Mouse (Mus musculus) spleen, postnatal 36 days (tissue): ENCODE data around the gene Elavl4.

Experiments used
- DNase-seq, 2 experiments: peaks; one replicate each; pipeline ENCODE4 v3.0.0; 2022; ENCODE audit warnings: low spot score in 2 of 2, mixed read lengths in 1 of 2

Elavl4 gene

DNA sequence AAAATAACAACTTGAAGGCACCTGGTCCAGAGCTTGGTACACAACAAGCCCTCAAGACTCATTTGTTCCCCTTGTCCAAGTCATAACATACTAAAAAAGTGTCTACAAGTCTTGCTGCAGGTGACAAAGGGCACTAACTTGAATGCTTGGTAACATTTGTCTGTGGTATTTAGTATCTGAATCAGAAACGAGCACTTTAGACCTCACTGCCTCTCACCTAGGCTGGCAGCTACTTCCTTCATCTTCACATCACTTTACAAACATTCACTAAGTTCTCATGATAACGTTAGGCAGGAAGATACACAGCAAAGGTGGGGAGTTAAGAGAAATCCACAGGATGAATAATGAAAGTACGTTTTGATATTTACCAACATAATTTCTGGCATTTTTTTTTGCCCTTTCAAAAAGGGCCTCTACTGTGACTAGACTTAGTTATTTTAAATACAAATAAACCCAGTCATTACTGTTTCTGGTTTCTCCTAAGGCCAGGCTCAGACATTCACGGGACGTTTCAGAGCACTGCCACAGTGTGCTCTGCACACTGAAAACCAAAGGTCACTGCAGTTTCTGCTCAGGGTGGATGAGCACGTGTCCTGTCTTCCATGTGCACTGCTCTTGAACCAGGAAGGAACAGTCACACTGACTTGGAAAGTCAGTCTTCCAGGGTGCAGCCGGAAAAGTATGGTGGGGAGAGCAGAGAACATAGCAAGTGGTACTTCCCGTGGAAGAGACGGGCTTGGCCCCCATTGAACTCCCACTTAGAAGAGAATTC is 84.7 kb downstream of the Elavl4 start:
- no peak for DNase-seq

DNA sequence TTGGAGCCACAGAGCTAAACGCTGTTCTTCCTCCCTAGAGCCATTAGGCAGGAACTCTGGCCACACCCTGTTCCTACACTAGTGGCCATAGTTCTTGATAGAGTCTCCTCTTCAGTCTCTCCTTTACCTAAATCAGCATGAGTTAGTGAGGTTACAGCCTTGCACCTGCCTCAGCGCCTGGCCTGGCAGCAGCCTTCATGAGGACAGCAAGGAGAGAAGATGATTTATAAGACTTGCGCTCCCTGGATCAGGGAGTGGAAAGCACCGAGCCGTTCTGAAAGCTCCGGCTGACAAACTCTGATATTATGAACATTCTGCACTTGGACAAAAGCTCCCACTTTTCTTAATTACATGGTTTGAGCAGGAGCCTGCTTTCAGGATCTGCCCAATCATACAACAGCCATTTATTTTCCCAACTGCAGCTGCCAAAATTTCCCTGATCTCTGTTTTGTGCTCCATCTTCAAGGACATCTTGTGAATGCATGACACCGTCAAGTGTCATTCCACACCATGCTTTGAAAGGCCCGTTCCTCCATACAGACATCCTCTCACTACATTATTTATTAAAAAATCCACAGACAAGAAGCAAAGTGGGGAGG is 87.3 kb downstream of the Elavl4 start:
- DNase-seq = no peak

DNA sequence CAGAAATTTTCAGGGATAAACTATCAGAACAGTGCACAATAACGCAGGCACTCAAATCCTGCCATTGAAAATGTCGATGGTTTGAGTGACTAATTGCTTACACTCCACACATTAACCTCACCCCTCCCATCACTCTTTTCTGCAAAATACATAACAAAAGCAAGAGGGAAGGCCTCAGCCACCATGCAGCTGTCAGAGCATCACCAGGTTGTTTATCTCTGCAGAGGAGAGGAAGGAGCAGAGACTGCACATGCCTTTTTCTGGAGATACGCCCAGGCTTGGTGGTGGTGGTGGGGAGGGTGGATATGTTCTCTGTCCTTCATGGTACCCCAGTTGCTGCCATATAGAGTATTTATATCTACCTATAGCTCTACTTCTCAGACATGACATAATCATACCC is 94.3 kb downstream of the Elavl4 start:
- no peak for DNase-seq

DNA sequence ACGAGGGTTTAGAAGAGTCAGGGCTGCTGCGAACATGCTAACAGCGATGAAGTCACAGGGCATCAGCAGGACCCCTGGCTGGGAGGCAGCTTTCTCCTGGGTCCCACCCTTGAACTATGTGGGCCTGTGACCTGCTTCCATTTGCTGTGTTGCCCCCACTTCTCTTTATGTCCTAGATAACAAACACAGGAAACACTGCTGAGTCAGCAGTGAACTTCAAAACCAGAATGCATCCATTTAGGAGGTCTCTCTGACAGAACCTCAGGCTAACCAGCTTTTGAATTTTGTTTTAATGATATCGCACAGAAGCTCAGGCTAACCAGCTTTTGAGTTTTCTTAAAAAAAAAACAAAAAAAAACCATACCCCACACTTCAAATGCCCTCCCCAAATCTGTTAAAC is 96.1 kb downstream of the Elavl4 start:
- no peak for DNase-seq

DNA sequence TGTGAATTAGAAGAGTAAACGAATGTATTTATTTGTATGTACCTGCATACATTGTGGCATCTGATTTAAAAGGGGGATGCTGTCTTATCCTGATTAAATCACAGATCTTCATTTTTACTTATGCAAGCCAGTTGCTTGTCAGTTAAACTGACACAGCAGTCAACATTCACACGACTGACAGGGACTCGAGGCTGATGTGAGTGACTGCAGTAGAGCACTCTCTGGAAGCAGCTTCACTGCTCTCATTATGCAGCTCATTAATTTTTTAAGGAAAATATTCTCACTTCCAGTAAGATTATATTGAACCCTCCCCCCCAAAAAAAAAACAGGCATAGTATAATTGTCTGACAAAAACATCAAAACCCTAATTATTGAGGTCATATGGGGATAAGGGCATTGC is 101.7 kb downstream of the Elavl4 start:
- DNase-seq = no peak

DNA sequence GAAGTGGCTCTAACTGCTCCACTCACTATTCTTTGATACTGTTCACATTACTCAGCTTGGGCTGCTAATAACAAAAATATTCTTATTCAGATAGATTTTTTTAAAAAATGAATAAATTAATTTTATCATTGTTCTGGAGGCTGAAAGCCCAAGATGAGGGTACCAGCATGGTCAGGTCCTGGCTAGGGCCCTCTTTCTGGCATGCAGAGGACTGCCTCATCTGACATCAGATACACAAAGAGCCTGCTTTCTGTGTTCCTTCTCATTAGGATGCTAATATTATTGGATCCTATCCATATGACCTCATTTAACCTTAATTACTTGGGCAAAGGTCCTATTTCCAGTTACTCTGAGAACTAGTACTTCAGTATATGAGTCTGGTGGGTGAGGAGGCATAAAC is 108.8 kb downstream of the Elavl4 start:
- DNase-seq = no peak

DNA sequence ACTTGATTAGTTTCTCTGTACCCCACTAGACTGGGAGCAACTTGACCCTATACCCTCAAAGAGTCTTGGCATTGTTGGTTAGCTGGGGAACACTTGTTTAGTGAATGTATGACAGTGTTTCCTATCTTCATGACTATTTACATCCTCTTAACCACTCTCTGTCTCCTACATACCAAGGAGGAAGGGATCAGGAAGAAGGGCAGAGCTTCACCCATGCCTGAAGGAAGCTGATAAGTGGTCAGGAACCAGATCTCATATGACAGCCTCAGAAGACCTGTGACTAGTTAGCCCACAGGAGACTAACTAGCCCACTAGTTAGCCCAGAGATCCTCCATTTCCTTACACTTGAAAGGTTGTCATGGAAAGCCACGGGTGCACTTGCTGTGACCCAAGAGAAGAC is 117.2 kb downstream of the Elavl4 start:
- DNase-seq = no peak

DNA sequence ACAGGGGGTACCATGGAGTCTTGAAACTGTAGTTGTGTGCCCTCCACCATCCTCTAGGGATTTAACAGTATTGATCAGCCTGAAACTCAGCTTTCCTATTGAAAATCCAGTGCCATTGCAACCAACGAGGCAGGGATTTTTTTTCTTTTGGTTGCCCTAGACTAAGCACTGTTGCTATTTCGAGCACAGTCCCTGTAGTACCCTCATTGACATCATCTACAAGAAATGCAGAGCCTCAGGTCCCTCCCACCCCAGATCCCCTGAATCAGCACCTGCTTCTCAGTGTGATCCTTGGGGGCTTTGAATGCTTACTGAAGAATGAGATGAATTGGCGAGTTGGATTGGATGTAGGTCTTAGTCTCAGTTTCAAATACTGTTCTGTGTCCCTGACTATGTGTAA is 119.4 kb downstream of the Elavl4 start:
- no peak for DNase-seq

DNA sequence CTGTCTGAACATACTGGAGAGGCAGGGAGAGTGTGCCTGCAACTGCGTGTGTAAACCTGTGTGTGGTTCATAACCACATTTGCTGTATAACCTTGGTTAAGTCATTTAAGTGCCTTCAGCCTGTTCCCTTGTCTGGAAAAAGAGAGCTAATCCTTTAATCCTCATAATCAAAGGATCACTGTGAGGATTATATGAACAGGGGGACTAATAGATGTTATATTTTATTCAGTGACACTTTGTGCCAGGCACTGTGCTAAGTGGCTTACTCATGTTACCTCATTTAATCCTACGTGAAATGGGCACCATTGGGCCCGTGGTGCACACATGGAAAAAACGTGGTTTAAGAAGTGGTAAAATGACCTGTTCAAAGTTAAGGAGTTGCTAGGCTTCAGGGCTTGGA is 119.9 kb downstream of the Elavl4 start:
- DNase-seq = no peak

DNA sequence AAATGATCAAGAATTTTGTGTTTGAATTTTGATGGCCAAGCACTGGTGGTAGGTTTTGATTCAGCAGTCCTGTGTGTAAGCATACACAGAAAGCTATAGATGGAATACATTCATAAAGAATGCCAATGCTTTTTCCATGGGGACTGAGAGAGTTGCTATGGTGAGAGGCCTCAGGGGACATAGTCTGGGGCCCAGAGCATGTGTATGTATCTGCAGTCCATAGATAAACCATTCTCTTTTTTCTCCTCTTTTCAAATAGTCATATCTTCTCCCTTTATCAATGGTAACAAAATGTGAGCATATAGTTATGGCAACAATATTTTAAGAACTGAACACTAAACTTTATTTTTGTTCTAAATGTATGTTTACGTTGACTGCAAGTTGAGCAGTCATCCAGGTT is 122.1 kb downstream of the Elavl4 start:
- DNase-seq = no peak

DNA sequence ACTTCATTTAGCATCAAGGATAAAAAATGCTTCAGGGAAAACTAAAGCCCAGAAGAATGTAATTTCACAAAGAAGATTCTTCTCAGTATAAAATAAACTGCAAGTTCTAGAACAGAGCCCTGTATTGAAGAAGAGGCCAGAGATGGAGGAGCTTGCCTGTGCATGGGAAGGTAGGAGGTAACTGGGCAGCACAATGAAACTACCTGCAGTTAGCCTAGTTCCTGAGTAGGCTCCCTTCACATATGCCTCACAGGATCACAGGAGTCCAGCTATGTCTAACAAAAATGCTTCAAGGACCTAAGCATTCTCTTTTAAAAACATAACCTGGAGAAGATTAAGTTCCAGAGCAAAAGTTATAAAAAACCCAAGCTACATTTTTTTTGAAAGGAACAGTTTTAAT is 122.5 kb downstream of the Elavl4 start:
- DNase-seq = no peak

DNA sequence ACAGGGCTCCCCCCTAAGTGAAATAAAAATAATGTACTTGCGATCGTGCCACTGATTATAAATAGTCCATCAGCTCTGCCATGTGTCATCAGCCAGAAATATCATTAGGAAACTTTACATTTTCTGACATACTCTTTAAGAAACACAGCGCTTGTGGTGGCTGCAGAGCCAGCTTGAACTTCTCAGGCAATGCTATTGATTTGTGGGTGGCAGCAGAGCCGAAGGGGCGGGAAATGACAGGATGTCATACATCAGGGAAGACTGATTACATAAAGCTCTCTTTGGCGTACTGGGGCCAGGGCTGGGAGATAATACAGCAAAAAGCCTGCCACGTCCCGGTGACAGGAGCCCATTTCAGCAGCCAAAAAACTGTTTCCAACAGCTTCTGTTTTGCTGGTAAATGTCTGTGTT is 124.1 kb downstream of the Elavl4 start:
- DNase-seq = no peak

DNA sequence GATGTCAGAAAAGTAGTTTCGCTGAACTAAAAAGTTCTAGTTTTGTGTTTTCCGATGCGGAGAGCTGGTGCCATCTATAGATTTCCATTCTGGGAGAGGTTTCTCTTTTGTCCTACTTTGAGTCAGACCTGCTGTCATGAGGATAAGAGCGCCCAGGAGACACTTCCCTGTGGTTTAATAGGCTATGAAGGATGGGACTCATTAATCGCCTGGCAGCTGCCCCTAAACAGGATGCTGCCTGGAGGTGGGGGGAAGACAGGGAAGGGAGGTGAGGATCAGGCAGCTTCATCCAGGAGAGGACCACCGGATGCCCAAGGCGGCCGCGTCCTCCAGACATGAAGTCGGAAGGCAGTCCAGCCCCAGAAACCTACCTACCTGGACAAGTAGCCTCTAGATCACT is 126.2 kb downstream of the Elavl4 start:
- no peak for DNase-seq

DNA sequence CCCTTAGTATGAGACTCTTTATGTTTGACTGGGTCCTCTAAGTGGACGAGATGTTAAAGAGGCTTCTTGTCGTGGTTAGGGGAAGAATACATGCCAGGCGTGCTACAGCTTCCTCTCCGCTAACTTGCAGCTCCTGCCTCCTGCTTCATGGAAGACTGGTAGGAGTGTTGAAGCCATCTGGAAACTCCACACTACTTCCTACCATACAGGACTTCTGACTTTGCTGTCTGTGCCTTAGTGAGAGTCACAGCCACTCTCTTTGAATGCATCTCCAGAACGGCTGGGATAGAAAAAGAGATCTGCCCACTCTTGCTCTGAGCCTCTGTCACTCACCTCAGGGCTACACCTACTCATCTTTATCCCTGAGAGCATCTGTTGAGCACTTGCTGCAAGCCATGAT is 132.9 kb downstream of the Elavl4 start:
- no peak for DNase-seq

DNA sequence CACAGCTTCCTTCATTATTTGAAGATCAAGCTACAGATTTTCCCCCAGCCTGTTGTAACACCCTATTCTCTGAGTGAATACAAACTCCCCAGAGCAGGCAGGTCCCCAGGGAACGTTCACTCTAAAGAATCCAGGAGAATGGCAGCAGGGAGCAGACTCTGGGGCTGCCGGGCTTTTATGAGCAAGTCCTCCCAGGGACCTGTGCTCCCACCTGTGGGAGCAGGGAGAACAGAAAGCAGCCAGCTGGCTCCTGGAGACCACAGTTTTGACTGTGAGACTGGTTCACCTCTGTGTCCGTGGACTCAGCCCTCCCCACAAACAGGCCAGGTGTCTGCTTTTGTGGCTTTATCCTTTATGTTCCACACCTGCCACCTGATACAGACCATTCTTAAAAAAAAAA is 134.2 kb downstream of the Elavl4 start:
- DNase-seq = no peak

DNA sequence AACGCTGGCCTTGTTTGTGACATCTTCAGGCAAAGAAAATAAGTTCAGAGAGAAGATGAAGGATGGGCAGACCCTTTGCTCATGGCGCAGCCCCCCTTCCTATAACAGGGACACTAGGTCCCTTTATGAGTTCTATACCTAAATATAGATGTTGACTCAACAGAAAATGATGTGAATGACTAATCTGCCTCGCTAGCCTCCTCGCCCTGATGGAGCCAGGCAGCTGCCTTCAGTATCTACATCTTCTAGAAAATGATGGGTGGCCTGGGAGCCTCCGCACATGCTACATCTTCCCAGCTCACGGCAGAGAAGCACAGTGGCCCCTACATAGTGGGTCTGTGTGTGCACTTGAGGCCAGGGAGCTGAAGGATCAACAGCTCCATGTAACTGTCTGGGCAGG is 137.2 kb downstream of the Elavl4 start:
- DNase-seq = no peak

DNA sequence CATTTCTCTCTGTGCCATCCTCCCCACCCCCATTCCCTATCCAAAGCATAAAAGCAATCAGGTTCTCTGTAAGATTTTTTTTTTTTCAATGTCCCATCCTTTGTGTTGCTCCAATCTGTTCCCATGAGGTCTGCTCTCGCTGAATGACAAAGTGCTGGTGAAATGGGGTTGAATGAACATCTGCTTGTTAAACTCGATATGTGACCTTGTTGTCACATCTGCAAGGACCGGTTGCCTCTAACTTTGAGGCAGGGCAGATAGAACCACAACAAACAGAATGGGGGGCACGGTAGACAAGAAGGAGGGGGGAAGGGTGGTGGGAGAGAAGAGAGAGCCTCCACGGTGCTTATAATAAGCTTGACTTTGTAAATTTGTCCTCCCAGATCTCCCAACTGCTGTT is 138.0 kb downstream of the Elavl4 start:
- DNase-seq = no peak

DNA sequence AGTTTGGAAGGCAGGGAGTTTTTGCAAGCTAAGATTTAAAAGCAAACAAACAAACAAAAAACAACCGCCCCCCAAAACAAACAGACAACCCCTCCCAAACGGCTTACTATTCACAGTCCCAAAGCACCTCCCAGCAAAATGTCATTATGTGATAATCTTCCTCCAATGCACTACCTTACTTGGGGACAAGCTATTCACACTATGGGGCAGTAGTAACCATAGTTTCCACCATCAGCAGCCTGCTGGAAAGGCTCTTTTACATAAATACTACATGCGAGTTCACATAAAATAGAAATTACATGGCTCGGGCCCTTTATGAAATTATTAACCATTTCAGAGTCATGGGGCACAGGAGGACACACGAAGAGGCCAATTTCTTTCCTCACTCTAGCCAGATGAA is 141.5 kb downstream of the Elavl4 start:
- no peak for DNase-seq

DNA sequence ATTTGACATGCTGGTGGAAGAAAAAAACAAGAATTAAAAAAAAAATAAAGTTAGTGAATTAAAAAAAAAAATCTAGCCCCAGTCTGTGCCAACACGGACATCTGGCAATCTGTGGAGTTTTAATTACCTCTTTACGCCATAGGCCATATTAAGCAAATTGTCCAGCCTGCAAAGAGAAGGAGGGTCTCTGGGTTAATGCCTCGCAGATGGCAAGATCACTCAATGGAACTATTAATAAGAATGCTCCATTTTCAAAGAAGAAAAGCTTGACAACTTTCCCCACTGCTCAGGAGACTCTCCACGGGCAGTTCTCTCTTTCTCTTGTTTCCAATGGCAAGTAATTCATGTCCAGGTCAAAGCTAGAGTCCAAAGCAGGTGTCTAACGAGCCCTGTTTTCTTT is 142.1 kb downstream of the Elavl4 start:
- no peak for DNase-seq

DNA sequence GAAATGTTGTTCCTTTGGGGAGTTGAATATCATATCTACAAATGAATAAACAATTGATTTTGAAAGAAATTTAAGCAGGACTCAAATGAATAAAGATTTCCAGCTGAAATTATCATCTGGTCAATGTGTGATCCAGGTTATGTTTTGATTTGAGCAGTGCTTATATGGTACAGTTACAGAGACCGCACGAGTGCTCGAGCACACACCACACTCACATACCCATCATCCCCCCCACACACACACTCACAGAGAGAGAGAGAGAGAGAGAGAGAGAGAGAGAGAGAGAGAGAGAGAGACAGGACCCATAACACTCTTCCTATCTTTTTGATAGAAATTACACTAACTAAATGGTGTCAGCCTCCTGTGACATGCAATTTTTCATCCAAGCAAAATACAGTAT is 150.0 kb downstream of the Elavl4 start:
- DNase-seq = no peak

DNA sequence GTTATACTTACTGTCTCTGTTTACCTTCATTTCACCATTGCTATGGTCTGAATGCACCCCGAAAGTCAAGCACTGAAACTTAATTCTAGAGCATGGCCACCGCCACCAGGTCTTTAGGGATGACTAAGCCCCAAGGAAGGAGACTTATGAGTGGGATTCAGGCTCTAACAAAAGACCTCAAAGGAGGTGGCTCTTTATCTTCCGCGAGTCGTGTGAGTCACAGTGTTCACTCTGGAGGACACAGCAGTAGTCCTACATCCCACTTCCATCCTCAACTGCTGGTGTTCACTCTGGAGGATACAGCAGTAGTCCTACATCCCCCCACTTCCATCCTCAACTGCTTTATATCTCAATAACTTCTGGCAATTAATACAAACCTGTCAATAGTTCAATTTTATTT is 151.8 kb downstream of the Elavl4 start:
- DNase-seq = no peak

DNA sequence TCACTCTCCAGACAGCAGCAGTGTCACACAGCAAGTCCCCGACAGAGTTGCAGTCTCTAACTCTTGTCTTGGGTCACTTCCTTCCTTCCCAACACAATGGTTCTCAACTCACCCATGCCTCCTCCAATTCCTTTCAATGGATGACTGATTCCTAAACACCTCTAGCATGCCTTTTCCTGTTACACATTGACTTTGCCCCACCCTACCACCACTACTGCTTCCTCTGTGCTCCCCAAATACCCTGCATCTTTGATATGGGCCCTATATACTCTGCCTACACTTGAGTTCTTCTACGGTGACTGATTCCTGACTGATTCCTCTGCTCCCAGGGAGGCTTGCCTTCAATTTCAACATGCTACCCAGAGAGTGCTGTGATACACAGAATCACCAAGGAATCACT is 153.1 kb downstream of the Elavl4 start:
- DNase-seq = no peak

DNA sequence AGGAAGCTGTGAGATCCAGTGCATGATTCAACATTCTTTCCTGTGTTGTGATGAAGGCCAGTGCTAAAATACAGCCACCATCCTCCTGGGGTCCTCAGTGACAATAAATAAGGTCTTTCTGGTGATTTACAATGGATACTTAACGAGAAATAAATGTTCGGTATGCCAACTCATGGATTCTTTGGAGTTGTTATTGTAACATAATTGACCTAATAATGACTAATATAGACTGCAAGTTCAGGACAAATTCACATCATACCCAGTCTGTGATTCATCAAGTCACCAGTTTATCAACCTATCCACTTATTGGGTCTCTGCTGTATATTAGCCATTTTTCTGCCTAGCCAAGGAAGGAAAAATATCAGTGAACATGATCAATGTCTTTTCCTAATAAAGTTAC is 174.4 kb downstream of the Elavl4 start:
- no peak for DNase-seq

DNA sequence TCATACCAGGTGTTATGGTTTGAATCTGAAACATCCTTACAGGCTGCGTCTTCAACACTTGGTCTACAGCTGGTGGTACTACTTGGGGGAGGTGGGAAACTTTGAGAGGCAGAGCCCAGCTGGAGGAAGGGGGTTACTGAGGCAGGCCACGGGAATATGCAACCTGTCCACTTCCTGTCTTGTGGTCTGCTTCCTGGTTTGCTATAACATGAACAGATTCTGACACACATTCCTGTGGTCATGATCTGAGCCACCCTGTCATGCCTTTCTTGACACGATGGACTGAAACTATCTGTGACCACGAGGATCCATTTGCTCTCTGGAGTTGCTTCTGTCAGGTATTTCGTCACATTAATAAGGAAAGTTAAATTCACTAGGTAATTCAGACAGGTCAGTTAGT is 179.7 kb downstream of the Elavl4 start:
- no peak for DNase-seq
